29 mouse cellular contexts compared by ENCODE assay signal in genomic region chr7:128613578-128613977, GRCm38 (mm10). TPM values are rescaled to one million over a fixed set of nuclear protein-coding genes. Genes with fewer than 3 reads are reported as not detected.
DNase-seq lines count a peak whose midpoint lies in the region; ATAC-seq and TF ChIP-seq lines count a peak whose summit lies in the region.
"Had no signal": no experiment of that assay in that cellular context is flagged by ENCODE, and none has a peak within 500 bp of the region (broad histone marks: within the 10 kb centered on the region; RNA-seq: fewer than 3 reads in every experiment).

No protein-coding gene starts in this region.

- no peak overlapping the region for H3K9ac ChIP-seq in liver, embryonic 16.5 days (ENCODE audit: low read depth, low read length)
- H3K9ac ChIP-seq: embryonic facial prominence, embryonic 12.5 days; embryonic facial prominence, embryonic 15.5 days; forebrain, postnatal 0 days; heart, embryonic 12.5 days; heart, embryonic 15.5 days; hindbrain, embryonic 14.5 days had no signal

- no peaks in the 10 kb centered on the region; the same call in 1 of the 2 replicates for H3K36me3 ChIP-seq in kidney, adult 2 months (ENCODE audit: control insufficient read depth, insufficient read depth, low read length)
- no peaks in the 10 kb centered on the region for H3K36me3 ChIP-seq in liver, embryonic 16.5 days (ENCODE audit: control insufficient read depth, insufficient read depth)
- H3K36me3 ChIP-seq: embryonic facial prominence, embryonic 12.5 days; embryonic facial prominence, embryonic 15.5 days; heart, embryonic 12.5 days; heart, embryonic 15.5 days had no signal

- no peak for TF ChIP-seq POLR2A in kidney, adult 2 months (IDR thresholded peaks at IDR 0.05; ENCODE audit: low read depth, low read length)

- DNase-seq in adrenal gland, adult (ENCODE audit: inconsistent age in 2 of 2, low spot score in 1 of 2): peak; percentile 20 to 56
- no peak for DNase-seq in adrenal gland, postnatal 4 days (ENCODE audit: low spot score in 2 of 2)
- DNase-seq in kidney, adult 2 months: no peak
- no peak for DNase-seq in kidney, postnatal 10 days
- no peak for DNase-seq in liver
- DNase-seq in heart, adult 11 months: no peak
- no peak for DNase-seq in embryo, embryonic 10 days (ENCODE audit: low spot score)
- DNase-seq: adrenal gland, adult 8-10 months; adrenal gland, postnatal 25 days; cerebellum, adult 18-20 months; cerebellum, adult 9-10 months; cerebellum, postnatal 14 days; forebrain, postnatal 0 days; gastrocnemius, postnatal 14 days; heart, adult 18-20 months; heart, postnatal 10 days; heart, postnatal 36 days had no signal

- H3K27ac ChIP-seq in kidney, adult 2 months (ENCODE audit: insufficient read depth, low read depth, low read length): peak overlapping the region; percentile 46; the same call in 1 of the 2 replicates
- no peak overlapping the region for H3K27ac ChIP-seq in liver, embryonic 16.5 days (ENCODE audit: low read length)
- H3K27ac ChIP-seq: embryonic facial prominence, embryonic 12.5 days; embryonic facial prominence, embryonic 15.5 days; heart, embryonic 15.5 days; hindbrain, embryonic 14.5 days; hindbrain, postnatal 0 days had no signal

- ATAC-seq in liver, embryonic 16.5 days (ENCODE audit: low read depth): no peak
- ATAC-seq: activated CD4-positive, CD25-positive, alpha-beta regulatory T cell, adult 4 months; CD4-positive, CD25-positive, alpha-beta regulatory T cell, adult 4 months; forebrain, embryonic 14.5 days; forebrain, postnatal 0 days; hindbrain, postnatal 0 days; inflammation-experienced regulatory T-cells, adult 6 months; intestine, embryonic 16.5 days had no signal

- no peaks in the 10 kb centered on the region for H3K9me3 ChIP-seq in liver, embryonic 16.5 days (replicated peaks; ENCODE audit: control insufficient read depth, low read length)
- H3K9me3 ChIP-seq: embryonic facial prominence, embryonic 12.5 days; embryonic facial prominence, embryonic 15.5 days; heart, embryonic 12.5 days; heart, embryonic 15.5 days had no signal

- 0 out of 2 replicates have a peak overlapping the region, but pooled peaks have one; percentile 10 for H3K4me2 ChIP-seq in liver, embryonic 16.5 days (ENCODE audit: low read depth, low read length)
- H3K4me2 ChIP-seq: embryonic facial prominence, embryonic 15.5 days; heart, embryonic 12.5 days; heart, embryonic 15.5 days had no signal

- 52% methylated on average over 2 of the region's 2 CpGs for WGBS in kidney, adult 2 months
- WGBS in liver, embryonic 16.5 days (ENCODE audit: insufficient replicate concordance): 51% methylated on average over 2 of the region's 2 CpGs

- H3K4me3 ChIP-seq in kidney, adult 2 months (ENCODE audit: insufficient read depth, low read depth, low read length): no peak overlapping the region
- no peak overlapping the region for H3K4me3 ChIP-seq in liver, embryonic 16.5 days (ENCODE audit: low read depth, low read length)
- H3K4me3 ChIP-seq: embryonic facial prominence, embryonic 12.5 days; embryonic facial prominence, embryonic 15.5 days; heart, embryonic 12.5 days; heart, embryonic 15.5 days had no signal

- H3K27me3 ChIP-seq in kidney, adult 2 months (replicated peaks; ENCODE audit: control insufficient read depth, insufficient read depth, low read length): no peaks in the 10 kb centered on the region
- H3K27me3 ChIP-seq in liver, embryonic 16.5 days (ENCODE audit: control insufficient read depth, insufficient read depth, low read depth, low read length): no peaks in the 10 kb centered on the region
- H3K27me3 ChIP-seq: embryonic facial prominence, embryonic 12.5 days; embryonic facial prominence, embryonic 15.5 days; heart, embryonic 12.5 days; heart, embryonic 15.5 days had no signal

- TF ChIP-seq CTCF in kidney, adult 2 months (conservative IDR thresholded peaks at IDR 0.05; ENCODE audit: insufficient read depth, insufficient read length, low read depth, low read length): no peak

- H3K4me1 ChIP-seq in kidney, adult 2 months (ENCODE audit: control insufficient read depth, insufficient read depth, low read length): peaks cover 12% of the 10 kb centered on the region
- peaks cover 19% of the 10 kb centered on the region for H3K4me1 ChIP-seq in liver, embryonic 16.5 days (ENCODE audit: control insufficient read depth, low read depth, low read length)

RNA-seq across cellular contexts. Expression of gene Inpp5f, which starts 2.5 kb away (rescaled TPM):
- 10 to 100 TPM; 31.2 to 41.9 TPM for total RNA-seq in adrenal gland, postnatal 4 days (2021)
- 14.6 TPM in 2 replicates for polyA plus RNA-seq in kidney, adult 2 months (2012; rRNA removed)
- 5.9 and 6.5 TPM in 2 replicates for polyA plus RNA-seq in liver, embryonic 16.5 days (2015; fragmentation: Nextera tagmentation; extraction: Ambion mirVana)

Comparison
In these comparisons a context has a peak if more than half of its experiments do, and no peak if none do; other contexts are left out.
1. DNase-seq: peak in adrenal gland, adult (2 of 2); none in adrenal gland, postnatal 4 days (0 of 2), kidney, adult 2 months (single experiment), kidney, postnatal 10 days (single experiment), liver (single experiment), heart, adult 11 months (single experiment) and embryo, embryonic 10 days (single experiment).